Mouse (Mus musculus): ENCODE results near the gene Kcna10. TPM values are rescaled to one million over a fixed set of nuclear protein-coding genes. Genes with fewer than 3 reads are reported as not detected.

Gene Kcna10
- 0.31 TPM for polyA plus RNA-seq (2015; fragmentation: Illumina TruSeq; extraction: RNeasy Lipid Tissue Mini Kit (QIAGEN cat#74804); ENCODE audit: low read depth, low replicate concordance)

DNA sequence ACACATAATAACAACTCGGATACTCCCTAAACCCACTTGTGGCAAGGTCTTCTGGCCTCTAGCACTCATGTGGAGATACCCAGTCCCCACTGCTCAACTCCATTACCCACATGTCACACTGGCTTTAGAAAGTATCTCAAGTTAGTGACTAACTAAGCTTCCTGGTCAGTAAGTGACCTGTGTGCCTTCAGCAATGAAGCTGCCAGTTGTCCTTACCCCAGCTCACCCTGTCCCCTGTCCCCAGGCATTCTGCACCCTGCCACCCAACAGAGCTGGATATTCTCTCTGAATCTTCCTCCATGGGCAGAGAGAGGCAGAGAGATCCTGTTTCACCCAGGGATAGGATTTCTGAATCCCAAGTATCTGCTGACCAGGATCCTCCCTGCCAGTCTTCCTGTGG is at the start of gene Kcna10:
Gene Kcna10 (plus strand): TSS at position 301 of the 400 bp plus-strand sequence.

DNA sequence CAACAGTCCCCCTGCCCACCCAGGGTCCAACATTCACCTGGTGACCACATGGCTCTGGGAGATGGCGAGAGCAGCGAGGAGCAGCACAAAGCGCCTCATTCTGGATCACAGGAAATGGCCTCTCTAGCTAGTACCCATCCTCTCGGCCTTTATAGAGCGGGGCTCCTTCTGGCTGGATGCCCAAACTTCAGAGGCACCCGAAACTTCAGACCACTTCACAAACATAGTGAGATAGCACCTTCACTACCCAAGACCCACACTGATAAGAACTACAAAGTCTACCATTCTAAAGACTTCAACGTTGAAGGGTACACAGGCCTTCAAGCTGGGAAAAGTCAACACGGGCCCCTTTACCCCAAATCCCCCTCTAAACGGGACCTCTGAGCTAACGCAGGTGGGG is 38.8 kb downstream of the Kcna10 start, which contains the start of gene Cym:
Gene Cym (minus strand): TSS at position 125 of the 400 bp plus-strand sequence.

DNA sequence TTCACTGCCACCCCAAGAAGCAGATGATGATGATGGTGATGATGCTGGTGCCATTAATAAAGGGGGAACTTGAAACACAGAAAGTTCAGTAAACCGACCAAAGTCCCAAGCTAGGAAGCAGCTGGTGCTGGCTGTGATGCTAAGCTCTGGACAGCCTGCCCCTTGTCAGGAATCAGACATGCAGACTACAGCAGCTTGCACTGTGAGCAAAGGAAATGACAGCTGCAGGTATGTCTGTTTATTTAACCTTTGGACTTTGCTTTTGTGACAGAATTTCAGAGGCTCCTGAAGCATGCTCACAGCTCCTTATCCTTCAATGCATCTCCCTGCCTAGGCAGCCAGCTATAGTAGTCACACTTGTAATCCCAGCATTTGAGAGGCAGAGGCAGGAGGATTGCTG is 47.7 kb downstream of the Kcna10 start, which contains the start of gene A630076J17Rik:
Gene A630076J17Rik (plus strand): TSS at position 88 of the 400 bp plus-strand sequence.

DNA sequence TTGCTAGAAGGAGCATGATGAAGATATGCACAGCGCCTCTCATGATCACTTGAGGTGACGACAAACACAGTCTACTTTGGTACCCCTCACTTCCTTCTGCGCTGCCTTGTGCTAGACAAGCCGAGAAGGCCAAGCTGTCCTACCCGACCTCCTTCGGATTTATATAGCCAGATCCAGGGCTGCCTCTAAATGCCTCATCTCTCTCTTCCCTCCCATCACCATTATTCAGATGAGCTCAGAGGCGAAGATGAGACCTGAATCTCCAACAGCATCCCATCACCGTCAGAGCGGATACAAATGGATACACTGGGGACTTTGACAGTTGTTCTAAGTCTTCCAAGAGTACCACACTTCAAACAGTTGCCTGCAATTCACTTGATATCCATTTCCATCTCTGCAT is 56.8 kb downstream of the Kcna10 start, which contains the start of gene Prok1:
Gene Prok1 (minus strand): TSS at position 101 of the 400 bp plus-strand sequence.

Other genes with a start within 250 kb of the Kcna10 start
- 9.9 TPM for gene Kcna3, start 146.9 kb upstream of the Kcna10 start, polyA plus RNA-seq (2015; fragmentation: Illumina TruSeq; extraction: RNeasy Lipid Tissue Mini Kit (QIAGEN cat#74804); ENCODE audit: low read depth, low replicate concordance)
- gene Kcna2, start 81.9 kb upstream of the Kcna10 start, polyA plus RNA-seq (2015; fragmentation: Illumina TruSeq; extraction: RNeasy Lipid Tissue Mini Kit (QIAGEN cat#74804); ENCODE audit: low read depth, low replicate concordance) = 73.3 TPM
- gene Cym, start 38.7 kb downstream of the Kcna10 start, polyA plus RNA-seq (2015; fragmentation: Illumina TruSeq; extraction: RNeasy Lipid Tissue Mini Kit (QIAGEN cat#74804); ENCODE audit: low read depth, low replicate concordance) = not detected
- gene A630076J17Rik, start 47.6 kb downstream of the Kcna10 start, polyA plus RNA-seq (2015; fragmentation: Illumina TruSeq; extraction: RNeasy Lipid Tissue Mini Kit (QIAGEN cat#74804); ENCODE audit: low read depth, low replicate concordance) = not detected
- not detected for gene Prok1, start 56.7 kb downstream of the Kcna10 start, polyA plus RNA-seq (2015; fragmentation: Illumina TruSeq; extraction: RNeasy Lipid Tissue Mini Kit (QIAGEN cat#74804); ENCODE audit: low read depth, low replicate concordance)
- 185 TPM for gene Lamtor5, start 95.8 kb downstream of the Kcna10 start, polyA plus RNA-seq (2015; fragmentation: Illumina TruSeq; extraction: RNeasy Lipid Tissue Mini Kit (QIAGEN cat#74804); ENCODE audit: low read depth, low replicate concordance)
- 5.6 TPM for gene Slc16a4, start 108.2 kb downstream of the Kcna10 start, polyA plus RNA-seq (2015; fragmentation: Illumina TruSeq; extraction: RNeasy Lipid Tissue Mini Kit (QIAGEN cat#74804); ENCODE audit: low read depth, low replicate concordance)
- gene Rbm15, start 150.6 kb downstream of the Kcna10 start, polyA plus RNA-seq (2015; fragmentation: Illumina TruSeq; extraction: RNeasy Lipid Tissue Mini Kit (QIAGEN cat#74804); ENCODE audit: low read depth, low replicate concordance) = 5.5 TPM